Mouse (Mus musculus): Measurements from ENCODE around the gene Fam117a. TPM values are rescaled to one million over a fixed set of nuclear protein-coding genes. Genes with fewer than 3 reads are reported as not detected.
A peak's percentile ranks its signal among the peaks of the same experiment; 100 is the strongest.

Fam117a gene
- polyA plus RNA-seq, 1 experiment from 2014 or later = 7.5 TPM

DNA sequence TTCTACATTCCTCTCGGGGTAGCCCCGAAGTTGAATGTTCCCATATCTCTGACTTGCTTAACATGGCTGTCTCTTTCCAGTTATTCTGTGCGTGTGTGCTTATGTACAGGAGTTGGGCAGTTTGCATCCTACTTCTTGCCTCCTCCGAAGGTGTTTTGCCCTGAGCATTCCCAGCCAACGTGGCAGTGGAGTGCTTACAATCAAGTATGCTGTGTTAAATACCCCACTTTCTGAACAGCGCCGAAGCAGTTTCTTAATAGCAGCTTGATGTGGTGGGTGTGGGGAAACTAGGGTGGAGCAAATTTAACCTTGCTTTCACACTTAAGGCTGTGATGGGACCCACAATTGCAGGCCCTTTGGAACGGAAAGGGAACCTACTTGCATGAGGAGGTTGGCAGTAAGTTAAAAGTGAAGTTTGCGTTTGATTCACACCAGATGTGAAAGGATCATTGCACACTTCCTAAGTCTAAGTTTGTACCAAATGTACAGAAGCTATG is 1.1 kb downstream of the Fam117a start:
- peak overlapping the region; percentile 77; the same call in 1 of the 2 replicates for H3K9ac ChIP-seq (ENCODE audit: low read length)
- H3K9me3 ChIP-seq (ENCODE audit: control insufficient read depth, low read length) = no peaks in the 10 kb centered on the region
- no peaks in the 10 kb centered on the region; the same call in 1 of the 2 replicates for H3K27me3 ChIP-seq (ENCODE audit: control insufficient read depth, insufficient read depth, low read length)
- 37% methylated on average over 9 of the region's 9 CpGs for WGBS
- H3K4me1 ChIP-seq (ENCODE audit: control insufficient read depth, insufficient read depth, low read length) = no peaks in the 10 kb centered on the region
- peak overlapping the region; percentile 91 for H3K4me3 ChIP-seq (ENCODE audit: low read depth, low read length)
- ATAC-seq (ENCODE audit: low FRiP score) (no peak), DNase-seq (ENCODE audit: low spot score, missing footprints) (no peak)
- peak overlapping the region; percentile 87 for H3K4me2 ChIP-seq
- H3K27ac ChIP-seq (ENCODE audit: low read depth, low read length) = no peak overlapping the region
- H3K36me3 ChIP-seq (ENCODE audit: control insufficient read depth, insufficient read depth, low read length) = no peaks in the 10 kb centered on the region

DNA sequence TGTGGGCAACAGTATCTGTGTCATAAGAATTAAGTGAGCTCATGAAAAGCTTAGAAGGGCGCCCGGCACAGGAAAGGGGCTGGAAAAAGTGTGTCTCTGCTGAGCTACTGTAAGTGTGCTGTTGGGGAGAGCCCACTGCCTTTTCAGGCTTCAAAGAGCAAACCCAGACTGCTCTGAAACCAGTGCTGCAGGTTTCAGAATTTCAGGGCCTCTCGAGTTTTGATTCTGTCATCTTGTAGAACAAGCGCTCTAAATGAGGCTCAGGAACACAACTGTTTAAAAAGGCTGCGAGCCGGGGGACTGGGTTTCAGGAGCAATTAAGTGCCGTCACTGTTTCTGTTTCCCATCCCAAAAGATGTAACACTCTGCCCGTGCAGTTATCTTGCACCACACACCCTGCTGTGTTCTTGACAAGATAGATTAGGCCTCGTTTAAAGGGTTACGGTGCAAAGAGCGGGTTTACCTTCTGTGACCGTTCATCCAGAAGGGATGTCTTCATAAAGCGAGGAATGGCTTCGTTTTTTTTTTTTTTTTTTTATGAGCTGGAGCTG is 2.7 kb downstream of the Fam117a start:
- no peaks in the 10 kb centered on the region for H3K36me3 ChIP-seq (ENCODE audit: control insufficient read depth, insufficient read depth, low read length)
- no peaks in the 10 kb centered on the region for H3K4me1 ChIP-seq (ENCODE audit: control insufficient read depth, insufficient read depth, low read length)
- 0 out of 2 replicates have a peak overlapping the region, but pooled peaks have one; percentile 6 for H3K4me2 ChIP-seq
- 36% methylated on average over 14 of the region's 14 CpGs for WGBS
- H3K9ac ChIP-seq (ENCODE audit: low read length) = no peak overlapping the region
- no peaks in the 10 kb centered on the region; the same call in 1 of the 2 replicates for H3K27me3 ChIP-seq (ENCODE audit: control insufficient read depth, insufficient read depth, low read length)
- DNase-seq (ENCODE audit: low spot score, missing footprints) = no peak
- no peak for ATAC-seq (ENCODE audit: low FRiP score)
- no peak overlapping the region for H3K27ac ChIP-seq (ENCODE audit: low read depth, low read length)
- H3K9me3 ChIP-seq (ENCODE audit: control insufficient read depth, low read length) = no peaks in the 10 kb centered on the region
- no peak overlapping the region for H3K4me3 ChIP-seq (ENCODE audit: low read depth, low read length)

- Histone ChIP-seq H3K27me3 (ENCODE audit: control insufficient read depth, insufficient read depth, low read length) (no peaks in the 10 kb centered on the region; the same call in 1 of the 2 replicates), H3K36me3 (ENCODE audit: control insufficient read depth, insufficient read depth, low read length) (no peaks in the 10 kb centered on the region), H3K9ac (ENCODE audit: low read length) (no peak overlapping the region), H3K4me1 (ENCODE audit: control insufficient read depth, insufficient read depth, low read length) (no peaks in the 10 kb centered on the region), H3K4me2 (no peak overlapping the region), H3K9me3 (ENCODE audit: control insufficient read depth, low read length) (no peaks in the 10 kb centered on the region), H3K27ac (ENCODE audit: low read depth, low read length) (no peak overlapping the region), H3K4me3 (ENCODE audit: low read depth, low read length) (no peak overlapping the region)
- DNase-seq (ENCODE audit: low spot score, missing footprints) (no peak), ATAC-seq (ENCODE audit: low FRiP score) (no peak)
- WGBS = 90% methylated on average over 1 of the region's 1 CpGs
Observed at GRCm38 (mm10) chr11:95340259-95340658, 3.4 kb downstream of the Fam117a start.

DNA sequence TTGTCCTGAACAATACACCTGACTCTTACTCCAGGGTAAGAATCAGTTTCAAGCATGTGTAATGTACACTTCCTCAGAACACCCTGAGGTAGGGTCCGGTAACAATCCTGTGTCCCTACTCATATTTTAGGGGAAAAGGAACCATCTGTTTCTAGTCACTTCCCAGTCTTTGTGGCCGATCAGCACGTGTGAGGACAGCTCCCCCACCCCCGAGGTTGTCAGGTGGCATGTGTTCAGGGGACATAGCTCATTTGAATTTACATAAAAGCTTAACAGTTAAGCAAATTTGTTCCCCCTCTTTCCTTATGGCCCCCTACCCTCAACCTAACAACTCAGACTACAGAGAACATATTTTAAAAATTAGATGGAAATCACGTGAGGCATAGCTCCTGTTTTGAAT is 3.8 kb downstream of the Fam117a start:
- H3K9ac ChIP-seq (ENCODE audit: low read length) = no peak overlapping the region
- H3K4me2 ChIP-seq = no peak overlapping the region

GRCm38 (mm10) chr11:95343180-95343579 is 6.4 kb downstream of the Fam117a start:
- no peak overlapping the region for H3K4me2 ChIP-seq
- no peaks in the 10 kb centered on the region for H3K4me1 ChIP-seq (ENCODE audit: control insufficient read depth, insufficient read depth, low read length)
- H3K4me3 ChIP-seq (ENCODE audit: low read depth, low read length) = no peak overlapping the region
- no peaks in the 10 kb centered on the region for H3K36me3 ChIP-seq (ENCODE audit: control insufficient read depth, insufficient read depth, low read length)
- H3K9me3 ChIP-seq (ENCODE audit: control insufficient read depth, low read length) = no peaks in the 10 kb centered on the region
- no peak for ATAC-seq (ENCODE audit: low FRiP score)
- no peak overlapping the region for H3K9ac ChIP-seq (ENCODE audit: low read length)
- 81% methylated on average over 4 of the region's 4 CpGs for WGBS
- no peak overlapping the region for H3K27ac ChIP-seq (ENCODE audit: low read depth, low read length)
- H3K27me3 ChIP-seq (ENCODE audit: control insufficient read depth, insufficient read depth, low read length) = no peaks in the 10 kb centered on the region; the same call in 1 of the 2 replicates
- no peak for DNase-seq (ENCODE audit: low spot score, missing footprints)

More for the DNA sequence above, 3.8 kb downstream of the Fam117a start:
- no peaks in the 10 kb centered on the region for H3K36me3 ChIP-seq (ENCODE audit: control insufficient read depth, insufficient read depth, low read length)
- H3K9me3 ChIP-seq (ENCODE audit: control insufficient read depth, low read length) = no peaks in the 10 kb centered on the region
- no peaks in the 10 kb centered on the region for H3K4me1 ChIP-seq (ENCODE audit: control insufficient read depth, insufficient read depth, low read length)
- no peaks in the 10 kb centered on the region; the same call in 1 of the 2 replicates for H3K27me3 ChIP-seq (ENCODE audit: control insufficient read depth, insufficient read depth, low read length)
- DNase-seq (ENCODE audit: low spot score, missing footprints) (no peak), ATAC-seq (ENCODE audit: low FRiP score) (no peak)
- no peak overlapping the region for H3K4me3 ChIP-seq (ENCODE audit: low read depth, low read length)
- H3K27ac ChIP-seq (ENCODE audit: low read depth, low read length) = no peak overlapping the region
- 64% methylated on average over 5 of the region's 5 CpGs for WGBS

DNA sequence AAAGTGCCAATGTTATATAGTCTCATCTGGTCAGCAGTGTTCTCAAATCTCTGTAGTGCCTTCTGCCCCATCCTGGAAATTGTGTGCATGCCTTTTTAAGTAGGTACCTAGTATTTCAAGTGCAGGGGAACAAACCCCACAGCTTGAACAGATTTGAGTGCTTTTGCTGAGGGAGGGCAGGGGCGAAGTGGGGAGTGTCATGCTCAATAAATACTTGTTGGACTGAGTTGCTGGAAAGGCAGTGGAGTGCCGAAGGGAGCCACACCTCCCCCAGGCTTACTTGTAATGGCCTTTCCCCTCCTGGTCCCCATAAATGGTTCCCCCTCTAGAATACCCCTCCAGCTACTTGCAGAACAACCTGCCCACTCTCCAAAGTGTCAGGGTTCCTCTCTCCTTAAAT is 7.4 kb downstream of the Fam117a start:
- H3K27me3 ChIP-seq (ENCODE audit: control insufficient read depth, insufficient read depth, low read length) = no peaks in the 10 kb centered on the region

DNA sequence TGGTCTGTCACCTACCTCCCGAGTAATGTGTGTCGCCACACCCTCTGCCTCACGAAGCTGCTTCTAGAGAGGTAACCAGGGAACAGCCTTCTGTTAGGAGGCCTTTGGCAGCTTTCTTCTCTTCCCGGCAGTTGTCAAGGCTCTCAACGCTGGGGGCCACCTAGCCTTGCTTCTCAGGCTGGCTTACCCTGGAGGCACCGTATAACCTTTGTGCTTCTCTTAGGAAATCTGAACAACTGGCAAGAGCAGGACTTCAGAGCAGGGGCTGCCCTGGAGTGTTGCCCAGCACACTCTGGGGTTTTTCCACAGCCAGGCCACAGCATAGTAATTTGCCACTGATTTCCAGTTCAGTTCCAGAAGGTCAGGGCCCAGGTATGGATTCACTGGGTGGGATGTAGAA is 13.5 kb downstream of the Fam117a start:
- H3K27me3 ChIP-seq (ENCODE audit: control insufficient read depth, insufficient read depth, low read length) = no peaks in the 10 kb centered on the region
- H3K4me2 ChIP-seq = no peak overlapping the region
- H3K36me3 ChIP-seq (ENCODE audit: control insufficient read depth, insufficient read depth, low read length) = no peaks in the 10 kb centered on the region
- no peak for ATAC-seq (ENCODE audit: low FRiP score)
- no peak overlapping the region for H3K4me3 ChIP-seq (ENCODE audit: low read depth, low read length)
- 80% methylated on average over 6 of the region's 6 CpGs for WGBS
- DNase-seq (ENCODE audit: low spot score, missing footprints) = no peak
- H3K4me1 ChIP-seq (ENCODE audit: control insufficient read depth, insufficient read depth, low read length) = no peaks in the 10 kb centered on the region
- H3K9me3 ChIP-seq (ENCODE audit: control insufficient read depth, low read length) = no peaks in the 10 kb centered on the region
- no peak overlapping the region for H3K9ac ChIP-seq (ENCODE audit: low read length)
- H3K27ac ChIP-seq (ENCODE audit: low read depth, low read length) = no peak overlapping the region

More for the DNA sequence above, 7.4 kb downstream of the Fam117a start:
- ATAC-seq (ENCODE audit: low FRiP score) = no peak
- Histone ChIP-seq H3K4me2 (no peak overlapping the region), H3K36me3 (ENCODE audit: control insufficient read depth, insufficient read depth, low read length) (no peaks in the 10 kb centered on the region), H3K9me3 (ENCODE audit: control insufficient read depth, low read length) (no peaks in the 10 kb centered on the region), H3K4me3 (ENCODE audit: low read depth, low read length) (no peak overlapping the region), H3K4me1 (ENCODE audit: control insufficient read depth, insufficient read depth, low read length) (no peaks in the 10 kb centered on the region), H3K9ac (ENCODE audit: low read length) (no peak overlapping the region), H3K27ac (ENCODE audit: low read depth, low read length) (no peak overlapping the region)
- DNase-seq (ENCODE audit: low spot score, missing footprints) = no peak
- 85% methylated on average over 2 of the region's 2 CpGs for WGBS

DNA sequence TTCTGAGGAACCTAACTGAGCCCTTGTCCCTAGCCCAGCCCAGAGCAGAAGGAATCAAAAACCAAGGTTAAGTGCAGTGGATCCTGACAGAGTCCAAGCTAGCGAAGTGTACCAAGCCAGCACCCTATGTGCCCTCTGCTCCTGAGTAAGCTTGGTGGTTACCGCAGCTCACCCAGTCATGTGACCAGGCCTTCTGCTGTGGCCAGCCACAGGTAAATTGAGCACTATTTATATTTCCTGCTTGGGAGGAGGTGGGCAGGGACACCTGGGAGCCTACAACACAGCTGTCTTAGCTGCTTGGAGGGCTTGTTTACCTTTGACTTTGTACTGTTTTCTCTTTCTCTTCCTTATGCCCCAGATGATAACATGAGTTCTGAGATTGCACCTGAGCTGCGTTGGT is 14.1 kb downstream of the Fam117a start:
- no peak overlapping the region for H3K27ac ChIP-seq (ENCODE audit: low read depth, low read length)
- no peak overlapping the region for H3K4me3 ChIP-seq (ENCODE audit: low read depth, low read length)
- no peak overlapping the region for H3K4me2 ChIP-seq
- H3K36me3 ChIP-seq (ENCODE audit: control insufficient read depth, insufficient read depth, low read length) = no peaks in the 10 kb centered on the region
- no peaks in the 10 kb centered on the region for H3K4me1 ChIP-seq (ENCODE audit: control insufficient read depth, insufficient read depth, low read length)
- H3K9ac ChIP-seq (ENCODE audit: low read length) = no peak overlapping the region
- DNase-seq (ENCODE audit: low spot score, missing footprints) (no peak), ATAC-seq (ENCODE audit: low FRiP score) (no peak)
- H3K27me3 ChIP-seq (ENCODE audit: control insufficient read depth, insufficient read depth, low read length) = no peaks in the 10 kb centered on the region
- WGBS = 93% methylated on average over 3 of the region's 3 CpGs
- H3K9me3 ChIP-seq (ENCODE audit: control insufficient read depth, low read length) = no peaks in the 10 kb centered on the region

DNA sequence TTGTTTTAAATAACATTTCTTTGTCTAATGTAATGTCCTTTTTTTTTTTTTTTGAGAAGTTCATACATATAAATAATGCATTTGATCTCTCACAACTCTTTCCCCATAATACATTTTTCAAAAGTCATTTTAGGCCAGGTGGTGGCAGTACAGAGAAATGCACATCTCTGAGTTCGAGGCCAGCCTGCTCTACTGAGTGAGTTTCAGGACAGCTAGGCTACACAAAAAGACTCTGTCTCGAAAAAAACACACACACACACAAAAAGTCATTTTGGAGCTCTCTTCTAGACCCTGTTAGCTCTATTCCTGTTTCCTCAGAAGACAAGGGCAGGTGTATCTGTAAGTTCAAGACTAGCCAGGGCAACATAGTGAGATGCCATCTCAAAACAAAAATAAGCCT is 15.9 kb downstream of the Fam117a start:
- Histone ChIP-seq H3K27ac (ENCODE audit: low read depth, low read length) (no peak overlapping the region), H3K27me3 (ENCODE audit: control insufficient read depth, insufficient read depth, low read length) (no peaks in the 10 kb centered on the region), H3K4me1 (ENCODE audit: control insufficient read depth, insufficient read depth, low read length) (no peaks in the 10 kb centered on the region), H3K4me2 (no peak overlapping the region), H3K4me3 (ENCODE audit: low read depth, low read length) (no peak overlapping the region), H3K9me3 (ENCODE audit: control insufficient read depth, low read length) (no peaks in the 10 kb centered on the region), H3K36me3 (ENCODE audit: control insufficient read depth, insufficient read depth, low read length) (no peaks in the 10 kb centered on the region), H3K9ac (ENCODE audit: low read length) (no peak overlapping the region)
- WGBS = 84% methylated on average over 2 of the region's 2 CpGs
- no peak for ATAC-seq (ENCODE audit: low FRiP score)
- DNase-seq (ENCODE audit: low spot score, missing footprints) = no peak

Data from midbrain, embryonic 11.5 days (tissue).